Mouse (Mus musculus) T-helper 1 cell (primary cell): ENCODE measurements around the gene Cog3.
"Not testable (repeated sequence)": the region's sequence is repeated elsewhere in the genome, so short reads cannot be mapped to it uniquely, and the experiment has no call there.

Experiments used
- in situ Hi-C: fragments of 300-600 bp; cut with MboI, MseI; formaldehyde crosslinking; loops from one replicate; pipeline ENCODE4 v1.15.1; 2025; ENCODE audit warnings: high pct_unique_total_duplicates

Cog3 gene

DNA sequence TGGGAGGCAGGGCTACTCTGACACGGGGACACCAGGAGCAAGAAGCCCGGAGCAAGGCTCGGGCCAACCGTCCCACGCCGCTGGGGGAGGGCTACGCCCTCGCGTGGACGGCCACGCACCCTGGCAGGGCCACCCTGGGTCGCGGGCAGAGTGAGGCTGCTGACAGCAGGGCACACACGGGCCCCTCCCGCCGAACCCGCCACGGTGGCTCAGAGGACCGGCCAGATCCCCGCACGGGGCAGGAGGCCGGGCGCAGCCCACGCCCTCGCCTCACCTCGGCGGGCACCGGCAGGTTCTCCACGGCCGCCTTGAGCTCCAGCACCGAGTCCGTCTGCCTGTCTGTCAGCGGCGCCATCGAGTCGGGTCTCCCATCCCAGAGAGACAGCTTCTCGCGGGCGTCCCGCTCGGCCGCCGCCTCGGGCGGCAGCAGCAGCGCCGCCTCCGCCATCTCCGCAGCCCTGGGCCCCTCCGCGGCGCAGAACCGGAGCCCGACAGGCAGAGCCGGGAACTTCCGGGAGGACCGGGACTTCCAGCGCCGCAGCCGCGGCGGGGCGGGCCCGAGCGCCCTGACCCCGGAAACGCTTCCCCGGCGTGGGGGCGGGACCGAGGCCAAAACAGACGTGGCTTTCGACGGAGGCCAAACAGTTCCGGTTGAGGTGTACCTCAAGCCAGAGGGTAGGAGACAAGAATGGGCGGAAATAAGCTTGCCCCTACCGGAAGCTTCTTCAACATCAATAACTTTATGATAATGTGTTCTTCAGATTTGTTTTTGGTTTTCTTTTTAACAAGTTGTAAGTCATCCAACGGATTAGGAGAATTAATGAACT lies at the start of gene Cog3:
Gene Cog3 (minus strand): TSS at position 527 of the 827 bp plus-strand sequence.
- in situ Hi-C loops = no loop called here

GRCm38 (mm10) chr14:75797769-75798386 lies 43.6 kb upstream of the Cog3 start:
- in situ Hi-C loops = no loop called here

DNA sequence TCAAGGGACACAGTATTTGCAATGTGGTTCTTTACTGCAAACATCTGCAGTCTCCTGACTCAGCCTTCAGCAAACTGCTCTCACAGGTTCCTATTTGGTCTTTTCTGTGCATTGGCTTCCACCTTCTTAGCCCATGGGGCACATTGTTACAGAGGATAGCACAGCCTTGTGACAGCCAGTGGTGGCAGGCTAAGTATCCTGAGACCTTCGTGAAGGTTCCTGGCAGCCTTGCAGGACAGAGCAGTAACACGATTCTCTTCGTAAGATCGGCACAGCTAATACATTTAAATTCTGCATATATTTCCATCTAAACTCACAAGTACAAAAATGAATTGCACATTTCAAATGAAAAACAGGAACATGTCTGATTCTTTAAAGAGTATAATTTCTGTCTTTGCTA lies 41.6 kb upstream of the Cog3 start:
- in situ Hi-C loops = no loop called here

GRCm38 (mm10) chr14:75794726-75795125 lies 40.4 kb upstream of the Cog3 start:
- in situ Hi-C loops = loop anchor here (5.0 kb wide), 1 partner anchor 33 kb away; no protein-coding TSS in a partner anchor

DNA sequence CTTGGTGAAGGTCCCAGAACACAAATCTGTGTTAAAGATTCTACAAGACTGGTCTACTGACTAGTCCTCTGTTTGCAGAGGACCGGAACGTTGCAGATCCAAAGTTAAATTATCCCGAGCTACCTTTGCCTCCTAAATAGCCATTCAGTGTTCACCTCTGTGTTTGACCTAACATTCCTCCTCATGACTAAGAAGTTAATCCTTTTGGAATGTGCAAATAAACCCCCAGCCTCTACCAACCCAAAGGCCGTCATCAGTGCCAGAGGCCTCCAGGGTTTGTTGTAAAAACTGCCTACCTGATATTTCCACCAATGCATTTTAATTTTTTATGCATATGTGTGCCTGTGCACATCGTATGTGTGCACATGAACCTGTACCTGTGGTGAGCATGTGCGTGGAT lies 40.0 kb upstream of the Cog3 start:
- in situ Hi-C loops = loop anchor here (5.0 kb wide), 1 partner anchor 33 kb away; no protein-coding TSS in a partner anchor

DNA sequence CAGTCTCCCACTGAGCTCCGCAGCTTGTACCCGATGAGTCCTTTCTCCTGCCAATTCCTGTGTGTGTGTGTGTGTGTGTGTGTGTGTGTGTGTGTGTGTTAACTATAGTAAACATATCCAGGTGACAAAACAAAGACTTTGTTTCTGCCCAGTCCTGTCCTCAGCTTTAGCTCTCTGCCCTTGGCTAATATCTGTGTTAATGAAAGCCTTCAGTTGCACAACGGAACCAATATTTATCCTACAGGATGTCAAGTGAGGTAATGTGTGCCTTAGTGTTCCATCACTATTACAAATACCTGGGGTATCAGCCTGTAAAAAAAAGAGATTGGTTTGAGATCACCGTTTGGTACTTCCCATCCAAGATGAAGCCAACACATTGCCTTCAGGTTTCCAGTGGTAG lies 38.8 kb upstream of the Cog3 start:
- in situ Hi-C loops = loop anchor here (5.0 kb wide), 1 partner anchor 34 kb away; no protein-coding TSS in a partner anchor

GRCm38 (mm10) chr14:75791372-75791771 lies 37.1 kb upstream of the Cog3 start:
- in situ Hi-C loops = loop anchor here (5.0 kb wide), 1 partner anchor 36 kb away; no protein-coding TSS in a partner anchor

- in situ Hi-C loops = loop anchor here (5.0 kb wide), 1 partner anchor 37 kb away; no protein-coding TSS in a partner anchor
Measured at GRCm38 (mm10) chr14:75790411-75790996, 36.2 kb upstream of the Cog3 start.

DNA sequence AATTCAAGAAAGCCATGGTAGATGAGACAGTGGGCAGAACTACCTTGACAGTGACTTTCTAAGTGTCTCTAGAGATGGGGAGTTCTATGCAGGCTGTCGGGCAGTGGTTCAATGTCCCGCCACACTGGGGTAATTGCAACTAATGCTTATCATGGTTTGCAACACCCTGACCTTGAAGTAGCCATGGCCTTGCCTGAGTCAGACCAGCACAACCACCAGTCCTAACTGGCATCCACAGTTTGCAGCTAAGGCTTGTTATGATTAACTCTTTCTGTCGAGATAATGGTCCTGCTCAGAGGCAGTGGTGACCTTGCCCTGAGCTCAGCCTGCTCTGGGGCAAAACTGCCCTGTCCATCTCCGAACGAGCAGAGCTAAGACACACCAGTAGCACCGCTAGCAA lies 35.0 kb upstream of the Cog3 start:
- in situ Hi-C loops = no loop called here

DNA sequence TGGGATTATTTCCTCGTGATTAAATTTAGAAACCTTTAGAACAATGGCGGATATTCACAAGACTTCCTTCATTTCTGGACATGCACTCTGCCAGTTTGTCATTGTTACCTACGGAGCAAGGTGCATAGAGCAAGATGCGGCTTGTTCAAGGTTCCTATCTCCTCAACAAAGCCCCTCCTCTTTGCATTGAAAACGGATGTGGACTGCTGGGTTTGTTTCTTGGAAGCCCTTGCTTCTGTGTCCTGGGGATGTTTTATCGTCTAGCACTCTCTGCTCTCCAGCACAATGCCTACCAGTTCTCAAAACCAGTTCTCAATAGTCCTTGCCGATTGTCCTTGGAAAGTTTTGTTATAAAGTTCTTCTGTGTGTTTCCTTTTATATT lies 33.5 kb upstream of the Cog3 start:
- in situ Hi-C loops = no loop called here

- in situ Hi-C loops = no loop called here
Measured at GRCm38 (mm10) chr14:75786868-75787793, 32.8 kb upstream of the Cog3 start, which contains the start of gene Slc25a30. Slc25a30 (minus strand) TSS chr14:75787037.

DNA sequence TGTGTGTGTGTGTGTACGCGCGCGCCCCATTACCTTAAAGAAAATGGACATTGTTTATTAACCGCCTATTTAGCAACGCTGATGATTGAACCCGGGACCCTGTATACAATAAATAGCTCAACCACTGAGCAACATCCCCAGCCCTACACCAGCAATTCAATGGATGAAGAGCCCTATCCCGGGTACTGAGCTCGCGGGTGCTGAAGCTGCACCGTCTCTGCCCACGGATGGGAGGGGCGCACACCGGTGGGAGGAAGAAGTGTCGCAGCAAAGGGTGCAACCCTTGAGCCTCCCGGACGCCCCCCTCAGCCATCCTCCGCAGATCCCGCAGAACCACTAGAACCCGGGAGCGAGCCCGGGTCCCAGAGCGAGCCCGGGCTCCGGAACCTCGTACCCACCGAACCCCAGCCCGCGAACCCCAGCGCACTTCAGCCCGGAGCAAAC lies 32.1 kb upstream of the Cog3 start:
- in situ Hi-C loops = no loop called here

DNA sequence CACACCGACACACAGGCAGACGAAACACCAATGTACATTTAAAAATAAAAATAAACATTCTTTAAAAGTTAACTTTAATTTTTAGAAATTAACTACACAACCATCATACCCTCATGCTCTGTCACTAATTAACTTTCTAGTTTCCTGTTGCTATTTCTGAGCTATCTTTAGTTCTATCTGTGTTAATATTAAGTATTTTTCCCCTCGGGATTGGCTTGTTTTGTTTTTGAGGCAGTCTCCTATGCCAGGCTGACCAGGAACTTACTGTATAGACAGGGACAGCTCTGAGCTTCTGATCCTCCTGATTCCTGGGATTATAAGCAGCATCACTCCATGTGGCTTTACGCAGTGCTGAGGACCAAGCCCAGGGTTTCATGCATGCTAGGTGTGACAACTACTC lies 25.6 kb upstream of the Cog3 start:
- in situ Hi-C loops = no loop called here

- in situ Hi-C loops = no loop called here
Measured at GRCm38 (mm10) chr14:75776637-75777036, 22.3 kb upstream of the Cog3 start.

- in situ Hi-C loops = no loop called here
Measured at GRCm38 (mm10) chr14:75773431-75773830, 19.1 kb upstream of the Cog3 start.

GRCm38 (mm10) chr14:75772407-75772806 lies 18.1 kb upstream of the Cog3 start:
- in situ Hi-C loops = not testable (repeated sequence)

- in situ Hi-C loops = no loop called here
Measured at GRCm38 (mm10) chr14:75771101-75771501, 16.8 kb upstream of the Cog3 start.

DNA sequence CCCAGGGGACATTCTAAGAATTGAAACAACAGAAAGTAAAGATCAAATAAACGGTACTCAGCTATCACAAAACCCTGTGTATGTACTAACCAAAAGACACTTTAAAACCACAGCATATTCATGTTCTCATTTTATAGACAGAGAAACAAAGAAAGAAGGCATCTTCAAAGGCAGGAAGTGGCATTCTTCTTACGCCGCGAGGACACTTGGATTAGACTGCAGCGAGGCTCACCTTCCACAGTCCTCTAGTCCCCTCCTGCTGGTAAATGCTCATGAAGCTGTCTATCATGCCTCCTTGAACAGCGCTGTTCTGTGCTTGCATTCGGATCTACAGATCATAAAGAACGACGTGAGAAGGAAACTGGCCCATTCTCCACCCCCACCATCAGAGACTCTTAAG lies 15.0 kb upstream of the Cog3 start:
- in situ Hi-C loops = no loop called here

- in situ Hi-C loops = no loop called here
Measured at GRCm38 (mm10) chr14:75768275-75768608, 13.9 kb upstream of the Cog3 start.

DNA sequence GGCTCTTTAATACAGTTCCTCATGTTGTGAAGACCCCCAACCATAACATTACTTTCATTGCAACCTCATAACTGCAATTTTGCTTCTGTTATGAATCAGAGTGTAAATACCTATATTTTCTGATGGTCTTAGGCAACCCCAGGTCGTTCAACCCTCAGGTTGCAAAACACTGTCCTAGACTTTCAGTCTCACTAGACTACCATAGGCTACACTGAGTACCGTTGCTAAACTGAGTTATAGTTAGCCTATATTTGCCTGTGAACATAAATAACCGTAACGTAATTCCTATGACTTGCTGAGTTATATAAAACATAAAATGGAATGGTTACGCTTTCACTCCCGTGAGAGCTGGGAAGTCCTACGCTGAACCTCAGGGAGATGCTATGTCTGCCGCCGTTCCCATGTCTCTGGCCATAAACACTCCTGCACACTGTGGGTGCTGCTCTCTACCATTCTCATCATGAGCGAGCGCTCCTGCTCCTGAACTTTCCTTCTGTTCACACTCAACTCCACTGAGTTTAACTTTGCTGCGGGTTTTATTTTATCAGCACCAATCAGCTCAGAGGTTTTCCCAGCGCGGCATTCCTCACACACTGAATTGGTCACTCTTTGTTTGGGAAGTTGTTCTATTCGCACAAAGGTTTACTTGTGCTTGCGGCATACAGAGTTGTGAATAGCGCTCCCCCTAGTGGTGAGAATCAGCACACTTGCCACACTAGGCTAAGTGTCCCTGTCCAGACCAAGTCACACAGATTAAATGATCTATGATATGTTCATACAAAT lies 13.4 kb upstream of the Cog3 start:
- in situ Hi-C loops = no loop called here
